Mouse (Mus musculus) liver, postnatal 0 days (tissue): ENCODE data around the gene Lypd6b.

ENCODE experiments used
- CTCF ChIP-seq: sonication (generic); IDR thresholded peaks from 2 replicates; pipeline ENCODE4 v1.5.1; 2016; ENCODE audit warnings: antibody characterized with exemption, low read depth
- EP300 ChIP-seq: IDR thresholded peaks from 2 replicates; pipeline ENCODE4 v1.6.1; 2016; ENCODE audit warnings: antibody characterized with exemption, low read depth, mild to moderate bottlenecking

DNA sequence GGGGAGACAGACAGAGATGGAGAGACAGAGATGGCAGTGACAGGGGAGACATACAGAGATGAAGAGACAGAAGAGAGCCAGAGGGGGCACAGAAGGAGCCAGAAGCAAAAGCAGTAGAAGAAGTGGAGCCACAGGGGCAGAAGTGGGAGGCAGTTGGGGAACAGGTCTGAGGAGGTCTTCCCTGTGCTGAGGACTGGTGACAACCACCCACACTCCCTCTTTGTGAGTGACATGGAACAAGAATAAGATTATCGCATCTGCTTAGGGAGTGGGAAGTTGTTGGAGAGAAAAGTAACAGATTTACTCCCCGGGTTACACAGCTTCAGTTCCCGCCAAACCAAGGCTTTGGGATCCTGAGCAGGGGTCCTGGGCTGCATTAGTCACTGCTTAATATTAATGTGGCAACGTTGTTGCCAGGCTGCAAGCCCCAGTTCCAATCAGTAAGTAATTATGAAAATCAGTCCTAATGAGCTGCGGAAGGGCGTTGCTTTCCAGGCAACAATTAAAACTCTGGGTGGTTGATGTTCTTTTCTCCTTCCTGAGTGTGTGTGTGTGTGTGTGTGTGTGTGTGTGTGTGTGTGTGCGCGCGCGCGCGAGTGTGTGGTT, 50.1 kb downstream of the Lypd6b start:
- no peak for TF ChIP-seq CTCF
- no peak for TF ChIP-seq EP300
